Mouse (Mus musculus): Measurements from ENCODE around the gene Gstm7. TPM values are rescaled to one million over a fixed set of nuclear protein-coding genes. Genes with fewer than 3 reads are reported as not detected.

Gstm7 gene
- polyA plus RNA-seq (2012; rRNA removed): 14.9 and 16.7 TPM in 2 replicates

DNA sequence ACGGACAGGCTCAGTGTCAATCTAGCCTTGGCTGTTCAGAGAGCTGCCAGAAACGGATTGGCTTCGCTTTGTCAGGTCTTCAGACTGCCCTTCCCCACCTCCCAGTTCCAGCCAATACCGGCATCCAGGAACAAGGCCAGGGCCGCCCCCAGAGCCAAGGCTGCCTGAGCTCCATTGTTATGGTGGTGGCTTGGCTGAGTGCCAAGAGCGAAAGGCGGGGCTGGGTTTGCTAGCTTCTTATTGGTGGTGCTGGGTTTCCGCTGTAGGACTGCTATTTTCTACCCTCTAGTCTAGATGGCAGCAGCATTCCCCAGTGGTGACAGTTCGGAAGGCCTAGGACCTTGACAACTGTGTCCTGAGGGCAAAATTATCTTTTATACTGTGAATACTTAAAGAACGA lies at the start of gene Gstm7:
TSS of gene Gstm7 (minus strand) at position 148 of the 400 bp plus-strand sequence.

DNA sequence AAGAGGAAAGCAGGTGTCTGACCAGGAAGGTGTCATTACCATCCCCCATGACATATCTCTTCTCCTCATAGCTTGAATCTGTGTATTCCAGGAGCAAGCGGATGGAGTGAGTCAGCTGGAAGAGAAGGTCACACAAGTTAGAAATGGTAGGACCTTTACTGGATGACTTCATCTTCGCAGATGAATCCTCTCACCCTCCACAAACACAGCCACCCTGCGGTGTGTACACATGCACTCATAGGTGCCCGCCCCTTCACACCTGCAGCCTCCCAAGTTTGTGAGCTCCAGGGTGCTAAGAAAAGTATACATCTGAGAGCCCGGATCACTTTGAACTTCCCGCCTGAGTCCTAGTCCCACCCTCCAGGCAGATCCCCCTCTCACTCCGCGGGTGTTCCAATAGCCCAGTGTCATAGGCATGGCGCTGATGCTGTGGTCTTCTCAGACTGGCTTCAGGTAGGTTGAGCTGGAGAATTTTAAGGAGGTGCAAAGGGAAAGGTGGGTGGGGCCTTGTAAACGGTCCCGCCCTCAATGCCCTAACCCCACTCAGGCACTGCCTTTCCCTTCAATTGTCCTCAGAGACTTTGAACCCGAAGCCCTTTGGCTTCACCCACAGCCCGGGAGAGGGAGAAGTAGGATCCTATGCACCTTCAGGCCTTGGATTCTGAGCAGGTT lies 37.2 kb upstream of the Gstm7 start, which contains the start of gene Gstm3:
TSS of gene Gstm3 (minus strand) at position 560 of the 672 bp plus-strand sequence.

DNA sequence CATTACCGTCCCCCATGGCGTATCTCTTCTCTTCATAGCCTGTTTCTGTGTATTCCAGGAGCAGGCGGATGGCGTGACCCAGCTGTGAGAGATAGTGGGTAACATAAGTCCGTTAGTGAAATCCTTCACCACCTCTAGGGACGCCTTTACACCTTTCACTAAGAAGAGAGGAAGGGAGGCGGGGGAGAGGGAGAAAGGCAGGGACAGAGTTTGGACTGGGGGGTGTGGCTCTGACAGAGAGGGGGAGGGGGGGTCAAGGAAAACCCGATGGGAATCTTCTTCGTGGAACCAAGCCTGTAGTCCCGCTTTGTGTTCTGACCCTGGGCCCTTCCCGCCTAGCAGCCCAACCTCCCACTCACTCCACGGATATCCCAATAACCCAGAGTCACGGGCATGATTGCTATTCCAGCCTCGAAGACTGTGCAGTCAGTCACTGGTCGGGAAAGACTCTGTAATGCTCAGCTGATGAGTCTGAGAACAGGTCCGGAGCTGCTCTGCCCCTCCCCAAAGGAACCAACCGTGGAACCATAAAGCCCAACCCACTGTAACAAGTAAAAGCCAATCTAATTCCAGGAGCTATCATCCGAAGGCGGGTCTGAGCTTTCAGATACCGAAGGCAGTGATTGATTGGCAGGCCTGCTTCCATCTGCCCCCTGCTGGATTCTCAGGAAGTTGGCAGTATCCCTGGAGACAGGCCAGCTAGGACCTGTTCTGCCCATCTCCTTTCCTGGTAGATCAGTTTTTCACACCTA lies 11.8 kb upstream of the Gstm7 start, which contains the start of gene Gstm6:
TSS of gene Gstm6 (minus strand) at position 511 of the 752 bp plus-strand sequence.

GRCm38 (mm10) chr3:107895720-107896569 lies 35.7 kb downstream of the Gstm7 start, which contains the start of gene Gstm5:
Gene Gstm5 (plus strand): TSS chr3:107895821.

DNA sequence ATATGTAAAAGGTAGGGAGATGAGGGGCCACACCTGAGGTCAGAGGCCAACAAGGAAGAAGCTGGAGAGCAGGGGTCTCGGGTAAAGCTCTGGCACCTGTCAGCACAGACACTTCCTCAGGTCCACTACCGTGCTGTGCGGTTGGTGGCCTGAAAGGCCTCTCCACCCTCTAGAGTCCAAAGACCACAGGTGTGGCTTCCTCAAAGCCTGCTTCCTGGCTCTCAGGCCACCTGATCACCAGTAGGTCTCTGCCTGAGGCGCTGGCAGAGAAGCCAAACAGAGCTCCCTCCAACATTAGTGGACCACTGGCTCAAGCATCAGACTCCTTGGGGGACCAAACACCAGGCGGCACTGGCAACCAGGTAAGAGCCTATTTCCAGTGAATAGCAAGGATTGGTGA lies 54.6 kb downstream of the Gstm7 start, which contains the start of gene Eps8l3:
TSS of gene Eps8l3 (plus strand) at position 225 of the 400 bp plus-strand sequence.

Other genes with a start within 250 kb of the Gstm7 start
- 30.5 and 33.6 TPM in 2 replicates for gene Ahcyl1, start 235.3 kb downstream of the Gstm7 start, polyA plus RNA-seq (2012; rRNA removed)
- gene Csf1, start 171.3 kb downstream of the Gstm7 start, polyA plus RNA-seq (2012; rRNA removed): 4.5 and 4.7 TPM in 2 replicates
- 0.06 TPM in 1 of 2 replicates, not detected in the other for gene Eps8l3, start 54.6 kb downstream of the Gstm7 start, polyA plus RNA-seq (2012; rRNA removed)
- gene Gstm5, start 36.0 kb downstream of the Gstm7 start, polyA plus RNA-seq (2012; rRNA removed): 114 and 121 TPM in 2 replicates
- gene Gstm6, start 11.9 kb upstream of the Gstm7 start, polyA plus RNA-seq (2012; rRNA removed): 4.7 and 6.2 TPM in 2 replicates
- 2.9 and 4.7 TPM in 2 replicates for gene Gstm3, start 37.5 kb upstream of the Gstm7 start, polyA plus RNA-seq (2012; rRNA removed)
- 3.4 TPM in 2 replicates for gene Gstm2, start 54.6 kb upstream of the Gstm7 start, polyA plus RNA-seq (2012; rRNA removed)
- 111 and 127 TPM in 2 replicates for gene Gstm1, start 86.2 kb upstream of the Gstm7 start, polyA plus RNA-seq (2012; rRNA removed)
- gene Gstm4, start 113.1 kb upstream of the Gstm7 start, polyA plus RNA-seq (2012; rRNA removed): 10.1 and 11.9 TPM in 2 replicates
- 44.0 and 51.2 TPM in 2 replicates for gene Ampd2, start 154.8 kb upstream of the Gstm7 start, polyA plus RNA-seq (2012; rRNA removed)
- gene Gnat2, start 161.0 kb upstream of the Gstm7 start, polyA plus RNA-seq (2012; rRNA removed): 0.95 and 1.4 TPM in 2 replicates
- gene Gnai3, start 214.3 kb upstream of the Gstm7 start, polyA plus RNA-seq (2012; rRNA removed): 30.2 and 35.7 TPM in 2 replicates
- gene Gpr61, start 223.1 kb upstream of the Gstm7 start, polyA plus RNA-seq (2012; rRNA removed): not detected in 2 replicates